Mouse (Mus musculus) limb, embryonic 13.5 days (tissue): ENCODE results near the gene Capza2. TPM values are rescaled to one million over a fixed set of nuclear protein-coding genes. Genes with fewer than 3 reads are reported as not detected.

Source experiments
- ATAC-seq: fragments of 200-750 bp; cut with Nextera tagmentation; 2 replicates; pipeline ENCODE4 v1.8.0; 2017; ENCODE audit warnings: low read depth, moderate number of reproducible peaks, moderate TSS enrichment; ENCODE audit not compliant: low FRiP score
- H3K27ac ChIP-seq: fragments of 300-500 bp; sonication (generic); 2 replicates; pipeline ENCODE4 v1.5.1; 2015; ENCODE audit warnings: inconsistent platforms, mild to moderate bottlenecking, moderate library complexity
- H3K27me3 ChIP-seq: fragments of 300-500 bp; sonication (generic); 2 replicates; pipeline ENCODE4 v1.6.1; 2015; ENCODE audit warnings: mild to moderate bottlenecking, inconsistent platforms
- H3K36me3 ChIP-seq: fragments of 300-500 bp; sonication (generic); 2 replicates; pipeline ENCODE4 v1.6.1; 2015; ENCODE audit warnings: inconsistent platforms, mild to moderate bottlenecking, moderate library complexity
- H3K4me1 ChIP-seq: fragments of 300-500 bp; sonication (generic); 2 replicates; pipeline ENCODE4 v1.6.1; 2015; ENCODE audit warnings: inconsistent platforms
- H3K4me2 ChIP-seq: fragments of 300-500 bp; sonication (generic); replicated peaks from 2 replicates; pipeline ENCODE4 v1.6.1; 2015; ENCODE audit warnings: inconsistent platforms, mild to moderate bottlenecking, moderate library complexity
- H3K4me3 ChIP-seq: fragments of 300-500 bp; sonication (generic); 2 replicates; pipeline ENCODE4 v1.5.1; 2015; ENCODE audit warnings: moderate library complexity, mild to moderate bottlenecking, inconsistent platforms
- H3K9ac ChIP-seq: fragments of 300-500 bp; sonication (generic); 2 replicates; pipeline ENCODE4 v1.6.1; 2015; ENCODE audit warnings: mild to moderate bottlenecking, inconsistent platforms
- H3K9me3 ChIP-seq: fragments of 300-500 bp; sonication (generic); 2 replicates; pipeline ENCODE4 v1.6.1; 2016; ENCODE audit warnings: inconsistent platforms
- WGBS: fragments of 180-500 bp; shearing (Covaris S2); methylation state at CpG from one replicate; pipeline ENCODE4 v1.1.7; 2015; 5-methylcytosine and 5-hydroxymethylcytosine counted together
- polyA plus RNA-seq: library from polyadenylated mRNA; unstranded; fragments of >200 nt; fragmentation: Nextera tagmentation; extraction: Ambion mirVana; gene quantifications from 2 replicates; pipeline ENCODE4 v1.2.1, GENCODE M21; 2015

Gene Capza2
- polyA plus RNA-seq, 1 experiment from 2014 or later: 206 TPM

DNA sequence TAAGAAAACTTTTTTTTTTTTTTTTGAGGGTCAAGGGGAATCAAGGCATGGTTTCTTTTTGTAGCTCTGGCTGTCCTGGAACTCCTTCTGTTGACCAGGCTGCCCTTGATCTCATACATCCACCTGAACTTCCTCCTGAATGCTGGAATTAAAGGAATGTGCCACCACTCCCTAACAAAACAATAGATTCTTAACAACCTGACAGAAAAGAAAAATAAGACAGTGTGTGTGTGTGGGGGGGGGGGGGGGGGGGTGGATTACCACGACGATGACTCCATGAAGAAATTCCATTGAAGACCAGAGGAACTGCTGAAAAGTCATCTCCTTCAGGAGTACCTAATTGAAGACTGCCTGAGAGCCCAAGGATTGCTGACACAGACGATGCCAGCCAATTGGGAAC lies 14.6 kb upstream of the Capza2 start:
- 0 out of 2 replicates have a peak, but pooled peaks cover 6% of the 10 kb centered on the region for H3K9me3 ChIP-seq
- no peak overlapping the region for H3K27ac ChIP-seq
- no peak overlapping the region for H3K4me3 ChIP-seq
- 47% methylated on average over 3 of the region's 3 CpGs for WGBS
- peaks cover 3% of the 10 kb centered on the region; the same call in 1 of the 2 replicates for H3K4me1 ChIP-seq
- H3K27me3 ChIP-seq: no peaks in the 10 kb centered on the region
- H3K4me2 ChIP-seq: no peak overlapping the region
- no peak overlapping the region for H3K9ac ChIP-seq
- no peak for ATAC-seq
- no peaks in the 10 kb centered on the region for H3K36me3 ChIP-seq

- no peak overlapping the region for H3K4me2 ChIP-seq
- H3K9me3 ChIP-seq: no peaks in the 10 kb centered on the region
- no peak overlapping the region for H3K27ac ChIP-seq
- no peaks in the 10 kb centered on the region for H3K4me1 ChIP-seq
- H3K27me3 ChIP-seq: no peaks in the 10 kb centered on the region
- whole genome bisulfite sequencing: 60% methylated on average over 6 of the region's 6 CpGs
- H3K4me3 ChIP-seq: no peak overlapping the region
- no peak for ATAC-seq
- H3K9ac ChIP-seq: no peak overlapping the region
- H3K36me3 ChIP-seq: no peaks in the 10 kb centered on the region
Observed at GRCm38 (mm10) chr6:17628701-17629455, 7.2 kb upstream of the Capza2 start.

DNA sequence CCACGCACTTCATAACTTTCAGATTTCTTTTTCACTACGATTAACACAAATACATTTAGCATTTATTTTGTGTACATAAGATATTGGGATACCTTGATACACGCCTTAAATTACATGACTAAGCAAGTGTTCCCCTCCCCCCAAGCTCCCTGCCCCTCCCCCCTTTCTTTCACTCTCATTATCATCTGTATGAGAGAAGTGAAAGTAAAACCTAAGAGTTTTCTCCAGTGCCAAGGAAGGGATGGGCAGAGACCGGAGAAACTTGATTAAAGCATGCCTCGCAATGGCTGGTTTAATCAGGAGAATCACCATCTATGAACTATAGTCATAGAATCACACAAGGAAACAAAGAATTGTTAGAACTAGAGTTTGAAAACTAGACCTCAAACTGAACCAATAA lies 6.3 kb upstream of the Capza2 start:
- no peaks in the 10 kb centered on the region for H3K9me3 ChIP-seq
- no peak overlapping the region for H3K4me2 ChIP-seq
- WGBS: 75% methylated on average over 5 of the region's 5 CpGs
- no peak for ATAC-seq
- no peaks in the 10 kb centered on the region for H3K27me3 ChIP-seq
- H3K36me3 ChIP-seq: no peaks in the 10 kb centered on the region
- no peak overlapping the region for H3K4me3 ChIP-seq
- no peaks in the 10 kb centered on the region for H3K4me1 ChIP-seq
- no peak overlapping the region for H3K9ac ChIP-seq
- no peak overlapping the region for H3K27ac ChIP-seq

DNA sequence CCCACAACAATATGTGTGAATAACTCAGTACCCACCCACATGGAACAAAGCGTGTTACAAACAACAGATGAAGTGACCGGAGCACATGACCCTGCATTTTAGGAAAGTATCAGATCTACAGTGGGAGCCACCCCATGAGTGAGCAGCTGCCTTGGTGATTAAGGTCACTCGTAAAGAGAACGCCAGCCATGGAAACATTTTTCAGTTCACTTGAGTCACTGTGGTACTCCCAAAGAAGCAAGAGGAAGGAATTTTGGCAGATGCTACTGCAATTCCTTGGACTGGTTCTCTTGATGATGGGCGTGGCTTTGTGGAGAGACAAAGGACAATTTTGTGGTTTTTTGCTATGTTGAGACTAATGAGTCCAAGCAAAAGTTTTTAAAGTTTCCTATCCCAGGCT lies 4.4 kb upstream of the Capza2 start:
- 0 out of 2 replicates have a peak, but pooled peaks have one; percentile 28 for ATAC-seq
- H3K4me3 ChIP-seq: no peak overlapping the region
- H3K9me3 ChIP-seq: no peaks in the 10 kb centered on the region
- no peaks in the 10 kb centered on the region for H3K4me1 ChIP-seq
- H3K27ac ChIP-seq: no peak overlapping the region
- no peak overlapping the region for H3K9ac ChIP-seq
- H3K27me3 ChIP-seq: no peaks in the 10 kb centered on the region
- no peaks in the 10 kb centered on the region for H3K36me3 ChIP-seq
- WGBS: 75% methylated on average over 5 of the region's 5 CpGs
- H3K4me2 ChIP-seq: no peak overlapping the region

DNA sequence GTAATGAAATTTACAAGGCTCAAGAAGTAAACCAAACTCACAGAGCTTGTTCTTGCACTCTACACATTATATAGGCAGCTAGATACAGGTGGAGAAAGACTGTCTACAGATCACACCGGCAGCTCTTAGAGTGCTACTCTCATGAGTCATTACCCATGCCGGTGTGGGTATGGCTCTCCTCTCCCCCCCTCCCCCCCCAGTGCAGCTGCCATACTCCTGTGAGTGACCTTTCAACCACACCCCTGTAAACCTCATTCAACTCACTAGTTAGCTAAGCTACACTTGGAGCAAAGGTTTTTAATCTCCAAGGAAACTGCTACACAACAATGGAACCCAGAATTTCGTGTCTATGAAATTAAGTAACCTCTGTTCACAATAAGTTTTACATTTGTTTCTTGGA lies 2.2 kb upstream of the Capza2 start:
- peaks cover 7% of the 10 kb centered on the region for H3K4me1 ChIP-seq
- 70% methylated on average over 3 of the region's 3 CpGs for WGBS
- H3K27ac ChIP-seq: no peak overlapping the region
- H3K4me2 ChIP-seq: no peak overlapping the region
- no peak overlapping the region for H3K4me3 ChIP-seq
- no peak for ATAC-seq
- H3K27me3 ChIP-seq: no peaks in the 10 kb centered on the region
- H3K9me3 ChIP-seq: no peaks in the 10 kb centered on the region
- H3K36me3 ChIP-seq: no peaks in the 10 kb centered on the region
- H3K9ac ChIP-seq: no peak overlapping the region

DNA sequence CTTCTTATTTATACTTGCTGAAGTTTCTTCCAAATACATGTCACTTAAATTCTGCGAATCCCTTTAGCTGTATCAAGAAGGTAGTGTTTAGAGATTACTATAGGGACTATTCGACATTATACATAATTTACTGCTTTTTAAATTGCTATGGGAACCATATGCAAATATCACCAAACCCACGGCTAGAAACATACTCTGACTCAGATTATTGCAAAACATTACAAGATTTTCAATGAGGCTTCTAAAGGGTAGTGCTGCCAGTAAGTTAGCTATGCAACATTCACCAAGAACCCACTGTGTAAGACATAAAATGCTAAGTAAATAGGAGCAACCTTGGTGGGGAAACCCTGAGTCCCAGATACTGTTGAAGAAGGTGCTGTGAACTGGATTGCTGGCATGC lies 1.0 kb upstream of the Capza2 start:
- no peaks in the 10 kb centered on the region for H3K9me3 ChIP-seq
- H3K4me3 ChIP-seq: no peak overlapping the region
- H3K27ac ChIP-seq: no peak overlapping the region
- ATAC-seq: no peak
- no peak overlapping the region for H3K4me2 ChIP-seq
- H3K4me1 ChIP-seq: peaks cover 12% of the 10 kb centered on the region
- no peaks in the 10 kb centered on the region for H3K36me3 ChIP-seq
- H3K27me3 ChIP-seq: no peaks in the 10 kb centered on the region
- WGBS: 85% methylated on average over 3 of the region's 3 CpGs
- H3K9ac ChIP-seq: no peak overlapping the region

- Histone ChIP-seq H3K27ac (peak overlapping the region; percentile 91), H3K4me1 (peaks cover 12% of the 10 kb centered on the region), H3K36me3 (peaks cover 4% of the 10 kb centered on the region; the same call in 1 of the 2 replicates), H3K9ac (peak overlapping the region; percentile 94), H3K4me2 (peak overlapping the region; percentile 79), H3K4me3 (peak overlapping the region; percentile 86), H3K27me3 (no peaks in the 10 kb centered on the region), H3K9me3 (peaks cover 4% of the 10 kb centered on the region; the same call in 1 of the 2 replicates)
- WGBS: under 1% methylated on average over 39 of the region's 45 CpGs
- peak; percentile 95 for ATAC-seq
Observed at GRCm38 (mm10) chr6:17636764-17637170, 733 bp downstream of the Capza2 start.

GRCm38 (mm10) chr6:17637205-17638203 lies 1.5 kb downstream of the Capza2 start:
- H3K9ac ChIP-seq: peak overlapping the region; percentile 94
- H3K27me3 ChIP-seq: no peaks in the 10 kb centered on the region
- H3K4me1 ChIP-seq: peaks cover 12% of the 10 kb centered on the region
- H3K4me3 ChIP-seq: peak overlapping the region; percentile 86
- peak overlapping the region; percentile 79 for H3K4me2 ChIP-seq
- H3K27ac ChIP-seq: peak overlapping the region; percentile 91
- peaks cover 4% of the 10 kb centered on the region; the same call in 1 of the 2 replicates for H3K36me3 ChIP-seq
- peaks cover 4% of the 10 kb centered on the region; the same call in 1 of the 2 replicates for H3K9me3 ChIP-seq
- peak; percentile 87 for ATAC-seq
- under 1% methylated on average over 48 of the region's 62 CpGs for WGBS

DNA sequence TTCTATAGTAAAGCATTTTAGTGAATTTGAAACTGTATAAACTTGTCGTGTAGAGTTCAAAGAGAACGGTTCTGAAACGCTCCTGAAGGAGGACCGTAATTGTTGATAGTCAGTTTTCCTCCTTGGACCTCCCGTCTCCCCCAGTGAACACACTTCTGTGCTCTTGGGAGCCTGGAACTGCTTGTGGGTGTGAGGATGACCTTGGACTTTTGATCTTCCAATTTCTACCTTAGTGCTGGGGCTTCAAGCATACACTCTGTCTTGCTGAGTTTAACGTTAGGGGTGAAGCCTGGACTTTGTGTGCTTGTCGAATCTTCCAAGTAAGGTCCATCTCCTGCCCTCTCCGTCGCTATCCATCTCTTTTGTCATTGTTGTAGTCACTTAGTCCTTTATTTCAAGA lies 4.0 kb downstream of the Capza2 start:
- Histone ChIP-seq H3K4me1 (peaks cover 12% of the 10 kb centered on the region), H3K4me2 (no peak overlapping the region), H3K9ac (no peak overlapping the region), H3K9me3 (peaks cover 4% of the 10 kb centered on the region; the same call in 1 of the 2 replicates), H3K27me3 (no peaks in the 10 kb centered on the region), H3K4me3 (no peak overlapping the region), H3K27ac (no peak overlapping the region), H3K36me3 (peaks cover 4% of the 10 kb centered on the region; the same call in 1 of the 2 replicates)
- no peak for ATAC-seq
- WGBS: 82% methylated on average over 9 of the region's 9 CpGs

DNA sequence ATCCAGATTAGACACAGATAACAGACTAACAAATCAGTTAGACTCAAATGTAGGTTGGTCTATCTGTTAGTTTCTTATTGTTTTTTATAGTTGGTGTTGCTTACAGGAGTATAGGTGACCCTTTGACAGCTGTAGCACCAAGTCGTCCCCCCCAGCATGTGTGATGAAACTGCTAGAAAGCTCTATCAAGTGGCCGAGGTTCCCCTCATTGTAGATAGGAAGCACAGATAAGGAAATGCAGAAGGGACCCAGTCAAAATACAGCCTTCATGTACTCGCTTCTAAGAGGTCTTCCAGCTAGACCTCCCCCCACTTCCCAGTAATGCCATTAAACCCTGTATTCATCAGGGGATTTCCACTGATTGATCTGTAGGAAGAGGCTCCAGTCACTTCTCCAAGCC lies 6.7 kb downstream of the Capza2 start:
- no peak for ATAC-seq

GRCm38 (mm10) chr6:17646107-17646506 lies 10.1 kb downstream of the Capza2 start:
- H3K36me3 ChIP-seq: peaks cover 21% of the 10 kb centered on the region
- no peaks in the 10 kb centered on the region for H3K9me3 ChIP-seq
- H3K27ac ChIP-seq: 0 out of 2 replicates have a peak overlapping the region, but pooled peaks have one; percentile 8
- WGBS: 58% methylated on average over 3 of the region's 3 CpGs
- no peaks in the 10 kb centered on the region for H3K27me3 ChIP-seq
- no peak overlapping the region for H3K4me2 ChIP-seq
- ATAC-seq: peak; percentile 24; the same call in 1 of the 2 replicates
- H3K4me1 ChIP-seq: peaks cover 15% of the 10 kb centered on the region
- H3K9ac ChIP-seq: no peak overlapping the region
- no peak overlapping the region for H3K4me3 ChIP-seq

More for the DNA sequence above, 6.7 kb downstream of the Capza2 start:
- Histone ChIP-seq H3K27me3 (no peaks in the 10 kb centered on the region), H3K9ac (no peak overlapping the region), H3K36me3 (peaks cover 4% of the 10 kb centered on the region; the same call in 1 of the 2 replicates), H3K9me3 (peaks cover 4% of the 10 kb centered on the region; the same call in 1 of the 2 replicates), H3K27ac (no peak overlapping the region), H3K4me2 (no peak overlapping the region), H3K4me1 (peaks cover 27% of the 10 kb centered on the region), H3K4me3 (no peak overlapping the region)
- WGBS: 66% methylated on average over 3 of the region's 3 CpGs

- no peaks in the 10 kb centered on the region for H3K4me1 ChIP-seq
- no peaks in the 10 kb centered on the region for H3K27me3 ChIP-seq
- H3K36me3 ChIP-seq: peaks cover 40% of the 10 kb centered on the region
- H3K4me2 ChIP-seq: no peak overlapping the region
- 89% methylated on average over 2 of the region's 2 CpGs for WGBS
- no peak overlapping the region for H3K4me3 ChIP-seq
- no peak for ATAC-seq
- no peak overlapping the region for H3K9ac ChIP-seq
- no peaks in the 10 kb centered on the region for H3K9me3 ChIP-seq
- H3K27ac ChIP-seq: no peak overlapping the region
Observed at GRCm38 (mm10) chr6:17652132-17652531, 16.1 kb downstream of the Capza2 start.
